Mouse (Mus musculus) liver, embryonic 13.5 days (tissue): ENCODE results near the gene Rassf5. TPM values are rescaled to one million over a fixed set of nuclear protein-coding genes. Genes with fewer than 3 reads are reported as not detected.
A peak's percentile ranks its signal among the peaks of the same experiment; 100 is the strongest.
"Not testable (repeated sequence)": the region's sequence is repeated elsewhere in the genome, so short reads cannot be mapped to it uniquely, and the experiment has no call there.

Experiments used
- ATAC-seq: fragments of 200-750 bp; cut with Nextera tagmentation; 2 replicates; pipeline ENCODE4 v1.8.0; 2017; ENCODE audit warnings: low read depth, mild to moderate bottlenecking, moderate number of reproducible peaks, moderate library complexity
- DNase-seq: peaks from one replicate; pipeline ENCODE4 v3.0.0; 2022
- H3K27ac ChIP-seq: fragments of 300-500 bp; sonication (generic); 2 replicates; pipeline ENCODE4 v1.5.1; 2015; ENCODE audit warnings: moderate library complexity, mild to moderate bottlenecking, inconsistent platforms
- H3K27me3 ChIP-seq: fragments of 300-500 bp; sonication (generic); 2 replicates; pipeline ENCODE4 v1.6.1; 2015; ENCODE audit warnings: mild to moderate bottlenecking, inconsistent platforms
- H3K36me3 ChIP-seq: fragments of 300-500 bp; sonication (generic); 2 replicates; pipeline ENCODE4 v1.6.1; 2015; ENCODE audit warnings: mild to moderate bottlenecking, inconsistent platforms
- H3K4me1 ChIP-seq: fragments of 300-500 bp; sonication (generic); replicated peaks from 2 replicates; pipeline ENCODE4 v1.6.1; 2015; ENCODE audit warnings: inconsistent platforms
- H3K4me2 ChIP-seq: fragments of 300-500 bp; sonication (generic); 2 replicates; pipeline ENCODE4 v1.6.1; 2015; ENCODE audit warnings: inconsistent platforms, mild to moderate bottlenecking, moderate library complexity
- H3K4me3 ChIP-seq: fragments of 300-500 bp; sonication (generic); replicated peaks from 2 replicates; pipeline ENCODE4 v1.5.1; 2015; ENCODE audit warnings: mild to moderate bottlenecking, inconsistent platforms
- H3K9ac ChIP-seq: fragments of 300-500 bp; sonication (generic); 2 replicates; pipeline ENCODE4 v1.6.1; 2015; ENCODE audit warnings: mild to moderate bottlenecking, inconsistent platforms
- H3K9me3 ChIP-seq: fragments of 300-500 bp; sonication (generic); replicated peaks from 2 replicates; pipeline ENCODE4 v1.6.1; 2016; ENCODE audit warnings: inconsistent platforms
- WGBS: fragments of 180-500 bp; shearing (Covaris S2); methylation state at CpG from one replicate; pipeline ENCODE4 v1.1.7; 2015; ENCODE audit not compliant: insufficient replicate concordance; 5-methylcytosine and 5-hydroxymethylcytosine counted together
- polyA plus RNA-seq: library from polyadenylated mRNA; unstranded; fragments of >200 nt; fragmentation: Nextera tagmentation; extraction: Ambion mirVana; gene quantifications from 2 replicates; pipeline ENCODE4 v1.2.1, GENCODE M21; 2015

The Rassf5 gene
- polyA plus RNA-seq, 1 experiment from 2014 or later, result 3.9 TPM

DNA sequence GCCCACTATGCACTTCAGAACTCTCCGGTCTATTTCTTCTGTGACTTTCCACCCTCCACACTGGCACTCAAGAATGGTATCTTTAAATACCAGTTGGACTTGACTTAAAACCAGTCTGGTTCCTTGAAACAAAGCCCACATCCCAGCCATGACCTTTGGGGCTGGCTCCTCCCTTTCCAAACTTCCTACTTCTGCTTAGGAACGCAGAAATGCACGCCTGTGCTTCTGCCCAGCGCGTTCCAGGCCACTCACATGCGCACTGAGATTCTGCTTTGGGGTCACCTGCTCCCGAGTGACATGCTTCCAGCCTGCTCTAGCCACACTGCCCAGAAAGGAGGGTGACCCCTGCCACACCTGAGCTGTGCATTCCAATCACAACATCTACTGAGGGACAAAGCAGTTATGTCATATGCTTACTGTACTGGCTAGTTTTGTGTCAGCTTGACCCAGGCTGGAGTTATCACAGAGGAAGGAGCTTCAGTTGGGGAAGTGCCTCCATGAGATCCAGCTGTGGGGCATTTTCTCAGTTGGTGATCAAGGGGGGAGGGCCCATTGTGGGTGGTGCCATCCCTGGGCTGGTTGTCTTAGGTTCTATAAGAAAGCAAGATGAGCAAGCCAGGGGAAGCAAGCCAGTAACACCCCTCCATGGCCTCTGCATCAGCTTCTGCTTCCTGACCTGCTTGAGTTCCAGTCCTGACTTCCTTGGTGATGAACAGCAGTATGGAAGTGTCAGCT is 7.6 kb upstream of the Rassf5 start:
- 49% methylated on average over 7 of the region's 7 CpGs for WGBS

DNA sequence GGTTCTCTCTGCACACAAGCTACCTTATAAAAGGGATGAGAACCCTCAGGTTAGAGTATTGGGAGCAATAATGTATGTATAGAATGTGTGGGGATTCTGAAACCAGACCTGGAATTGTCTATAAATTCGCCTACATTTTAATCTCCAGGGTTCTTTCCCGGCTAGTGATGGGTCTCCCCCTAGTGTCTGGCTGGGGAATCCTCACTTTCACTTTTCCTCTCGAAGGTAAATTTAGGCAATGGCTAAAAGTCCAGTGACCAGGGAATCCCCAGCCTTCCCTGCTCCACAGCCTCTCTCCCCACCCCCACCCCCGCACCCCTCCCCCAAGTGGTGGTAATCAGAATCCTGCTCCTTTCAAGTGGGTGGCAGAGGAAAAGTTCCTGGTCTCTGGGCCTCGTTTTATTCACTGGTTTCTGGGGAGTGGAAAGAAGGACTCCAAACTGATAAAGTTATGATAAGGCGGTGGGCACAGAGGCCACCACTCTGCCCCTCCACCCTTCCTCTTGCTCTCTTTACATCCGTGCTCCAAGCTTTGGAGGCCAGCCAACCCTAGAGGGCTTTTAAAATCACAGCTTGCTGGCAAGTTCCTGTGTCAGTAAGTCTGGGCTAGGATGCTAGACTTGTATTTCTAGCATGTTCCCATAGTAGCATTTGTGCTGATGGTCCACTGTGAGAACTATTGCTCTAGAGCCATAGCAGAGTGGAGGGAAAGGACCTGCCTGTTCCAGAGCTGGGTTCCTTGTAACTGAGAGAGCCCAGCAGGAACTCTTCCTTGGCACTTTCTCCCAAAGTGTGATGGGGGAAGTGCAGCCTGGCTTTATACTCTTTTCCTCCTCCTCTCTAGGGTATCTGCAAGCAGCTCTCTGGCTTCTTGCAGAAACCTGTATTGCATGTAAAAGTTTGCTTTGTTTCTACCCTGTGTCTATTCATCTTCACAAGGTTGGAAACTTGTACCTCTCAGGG is 1.7 kb upstream of the Rassf5 start:
- H3K9ac ChIP-seq, result no peak overlapping the region
- no peaks in the 10 kb centered on the region for H3K9me3 ChIP-seq
- 3% methylated on average over 7 of the region's 7 CpGs for WGBS
- ATAC-seq (no peak), DNase-seq (no peak)
- H3K36me3 ChIP-seq, result no peaks in the 10 kb centered on the region
- H3K4me2 ChIP-seq, result peak overlapping the region; percentile 69
- peaks cover 74% of the 10 kb centered on the region for H3K27me3 ChIP-seq
- no peak overlapping the region for H3K27ac ChIP-seq
- peaks cover 37% of the 10 kb centered on the region for H3K4me1 ChIP-seq
- H3K4me3 ChIP-seq, result no peak overlapping the region; the same call in 1 of the 2 replicates

More for the DNA sequence above, 7.6 kb upstream of the Rassf5 start:
- not testable (repeated sequence) for H3K4me2 ChIP-seq, H3K4me1 ChIP-seq, H3K36me3 ChIP-seq, H3K4me3 ChIP-seq, ATAC-seq, DNase-seq, H3K9ac ChIP-seq, H3K9me3 ChIP-seq, H3K27ac ChIP-seq
- peaks cover 15% of the 10 kb centered on the region for H3K27me3 ChIP-seq

DNA sequence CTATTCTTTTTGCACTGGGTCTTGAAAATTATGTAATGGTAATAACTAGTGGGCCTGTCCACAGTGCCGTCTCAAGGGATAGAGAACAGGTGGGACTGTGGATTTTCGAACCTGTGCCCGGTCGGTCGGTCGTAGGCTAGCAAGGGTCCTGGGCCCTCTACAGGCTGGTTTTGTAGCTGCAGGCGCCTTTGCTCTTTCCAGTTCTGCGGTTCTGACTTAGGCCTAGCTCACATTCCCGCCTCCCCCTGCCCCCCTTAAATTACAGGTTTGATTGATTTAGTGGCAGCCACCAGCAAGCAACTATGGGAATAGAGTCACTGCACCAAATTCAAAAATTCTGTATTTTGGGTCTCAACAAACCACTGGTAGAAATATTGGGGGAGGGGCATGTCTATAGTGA is 868 bp upstream of the Rassf5 start:
- WGBS, result 2% methylated on average over 9 of the region's 9 CpGs
- no peak overlapping the region for H3K27ac ChIP-seq
- 0 out of 2 replicates have a peak, but pooled peaks have one; percentile 35 for ATAC-seq
- H3K4me2 ChIP-seq, result peak overlapping the region; percentile 69
- H3K4me3 ChIP-seq, result peak overlapping the region; percentile 56
- H3K9ac ChIP-seq, result no peak overlapping the region
- H3K4me1 ChIP-seq, result peaks cover 37% of the 10 kb centered on the region
- no peaks in the 10 kb centered on the region for H3K9me3 ChIP-seq
- no peak for DNase-seq
- peaks cover 80% of the 10 kb centered on the region for H3K27me3 ChIP-seq
- no peaks in the 10 kb centered on the region for H3K36me3 ChIP-seq

DNA sequence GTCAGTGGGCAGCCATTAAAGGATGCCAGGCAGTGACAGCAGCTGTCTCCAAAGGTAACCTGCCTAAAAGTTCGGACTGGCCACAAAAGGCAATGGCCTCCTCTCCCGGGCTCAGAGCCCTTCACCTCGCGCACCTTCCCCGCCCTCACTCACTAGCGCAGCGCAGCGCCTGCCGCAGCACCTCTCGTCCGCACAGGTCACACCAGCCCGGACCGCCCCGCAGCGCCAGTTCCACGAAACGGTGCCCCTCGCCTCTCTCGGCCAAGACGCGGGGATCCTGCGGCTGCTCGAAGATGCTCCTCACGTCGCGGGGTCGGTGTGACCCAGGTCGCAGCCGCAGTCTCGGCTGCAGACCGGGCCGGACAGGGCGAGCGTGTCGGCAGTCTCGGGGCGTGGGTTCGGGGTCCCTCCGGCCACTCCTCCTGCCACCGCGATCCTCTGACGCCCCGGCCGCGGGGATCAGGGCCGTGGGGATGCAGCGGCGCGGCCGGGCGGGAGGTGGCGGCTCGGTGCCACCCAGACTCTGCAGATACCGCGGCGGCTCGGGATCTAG is 446 bp downstream of the Rassf5 start:
- Histone ChIP-seq H3K36me3 (no peaks in the 10 kb centered on the region), H3K4me3 (peak overlapping the region; percentile 56), H3K9me3 (no peaks in the 10 kb centered on the region), H3K27me3 (peaks cover 93% of the 10 kb centered on the region), H3K9ac (peak overlapping the region; percentile 54), H3K4me2 (peak overlapping the region; percentile 69), H3K27ac (no peak overlapping the region), H3K4me1 (peaks cover 37% of the 10 kb centered on the region)
- ATAC-seq (peak; percentile 18), DNase-seq (no peak)
- WGBS, result 2% methylated on average over 56 of the region's 57 CpGs

DNA sequence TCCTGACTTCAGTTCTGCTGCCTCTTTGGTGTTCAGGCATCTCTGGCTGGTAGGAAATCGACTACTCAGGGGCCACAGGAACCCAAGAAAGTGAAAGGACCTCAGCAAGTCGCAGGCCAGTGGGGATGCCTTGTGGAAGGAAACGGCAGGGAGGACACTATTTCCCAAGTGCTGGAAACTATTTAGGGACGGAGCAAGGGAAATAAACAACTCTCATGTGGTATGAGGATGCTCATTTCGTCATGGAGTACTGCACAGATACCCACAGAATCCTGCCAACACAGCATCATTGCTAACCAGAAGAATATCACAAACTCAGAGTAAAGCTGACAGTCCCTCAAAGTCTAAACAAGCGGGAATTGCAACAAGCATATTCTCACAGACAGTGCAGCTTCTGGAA is 2.1 kb downstream of the Rassf5 start:
- Histone ChIP-seq H3K9me3 (no peaks in the 10 kb centered on the region), H3K36me3 (no peaks in the 10 kb centered on the region), H3K27ac (no peak overlapping the region), H3K9ac (no peak overlapping the region), H3K4me2 (0 out of 2 replicates have a peak overlapping the region, but pooled peaks have one; percentile 2), H3K4me1 (peaks cover 44% of the 10 kb centered on the region), H3K27me3 (peaks cover 86% of the 10 kb centered on the region), H3K4me3 (no peak overlapping the region)
- WGBS, result 31% methylated on average over 6 of the region's 6 CpGs
- no peak for ATAC-seq
- DNase-seq, result no peak

DNA sequence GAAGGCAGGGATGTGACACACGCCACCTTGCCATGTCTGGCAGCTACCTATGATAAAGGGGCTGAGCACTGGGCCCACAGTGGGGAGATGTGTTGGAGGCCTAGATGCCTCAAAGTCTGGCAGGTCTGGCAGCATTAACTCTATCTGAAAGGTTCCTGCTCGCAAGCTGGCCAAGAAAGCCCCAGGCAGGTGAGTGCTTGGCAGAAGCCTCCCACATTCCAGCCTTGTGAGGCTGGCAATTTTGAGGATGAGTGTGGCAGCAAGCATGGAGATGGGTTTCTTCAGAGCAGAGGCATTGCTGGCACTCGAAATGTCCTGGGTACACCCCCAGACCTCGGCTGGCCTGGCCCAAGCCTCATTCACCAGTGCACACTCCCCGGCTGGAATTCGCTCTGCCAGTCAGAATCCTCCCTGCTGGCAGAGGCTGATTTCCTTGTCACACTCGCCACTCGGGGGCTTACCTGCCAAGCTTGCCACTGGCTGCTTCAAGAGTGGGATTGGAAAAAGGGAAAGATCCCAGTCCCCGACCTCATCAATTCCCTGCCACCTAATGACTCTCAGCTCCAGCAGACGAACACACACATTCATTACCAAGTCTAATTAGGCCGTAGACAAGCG is 5.4 kb downstream of the Rassf5 start:
- no peaks in the 10 kb centered on the region for H3K9me3 ChIP-seq
- H3K4me3 ChIP-seq, result no peak overlapping the region
- WGBS, result 56% methylated on average over 12 of the region's 12 CpGs
- H3K27ac ChIP-seq, result no peak overlapping the region
- no peak overlapping the region for H3K9ac ChIP-seq
- H3K36me3 ChIP-seq, result no peaks in the 10 kb centered on the region
- H3K4me2 ChIP-seq, result no peak overlapping the region
- H3K4me1 ChIP-seq, result peaks cover 23% of the 10 kb centered on the region
- DNase-seq, result no peak
- peaks cover 59% of the 10 kb centered on the region for H3K27me3 ChIP-seq
- no peak for ATAC-seq

DNA sequence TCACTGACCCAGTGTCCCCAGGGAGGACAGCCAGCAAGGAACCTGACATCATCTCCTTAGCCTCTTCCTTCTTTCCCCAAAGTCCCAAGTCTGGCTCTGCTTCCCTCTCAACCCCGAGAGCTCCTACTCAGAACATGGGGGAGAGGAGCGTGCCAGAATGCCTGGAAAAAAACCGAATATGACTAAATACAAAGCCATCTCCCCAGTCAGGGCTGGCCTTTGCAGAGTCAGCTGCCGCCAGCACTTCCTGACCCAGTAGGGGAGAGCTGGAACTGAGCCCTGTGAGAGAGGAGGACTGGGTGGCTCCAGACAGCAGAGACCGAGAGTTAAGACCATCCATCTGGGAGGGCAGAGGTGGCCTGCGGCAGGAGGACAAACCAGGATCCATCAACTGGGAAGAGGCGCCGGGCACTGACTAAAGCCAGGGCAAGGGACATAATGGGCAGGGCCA is 6.1 kb downstream of the Rassf5 start:
- Histone ChIP-seq H3K4me2 (no peak overlapping the region), H3K4me3 (no peak overlapping the region), H3K27me3 (peaks cover 52% of the 10 kb centered on the region), H3K36me3 (no peaks in the 10 kb centered on the region), H3K27ac (no peak overlapping the region), H3K9ac (no peak overlapping the region), H3K4me1 (peaks cover 18% of the 10 kb centered on the region), H3K9me3 (no peaks in the 10 kb centered on the region)
- DNase-seq, result no peak
- 51% methylated on average over 8 of the region's 8 CpGs for WGBS
- ATAC-seq, result no peak

DNA sequence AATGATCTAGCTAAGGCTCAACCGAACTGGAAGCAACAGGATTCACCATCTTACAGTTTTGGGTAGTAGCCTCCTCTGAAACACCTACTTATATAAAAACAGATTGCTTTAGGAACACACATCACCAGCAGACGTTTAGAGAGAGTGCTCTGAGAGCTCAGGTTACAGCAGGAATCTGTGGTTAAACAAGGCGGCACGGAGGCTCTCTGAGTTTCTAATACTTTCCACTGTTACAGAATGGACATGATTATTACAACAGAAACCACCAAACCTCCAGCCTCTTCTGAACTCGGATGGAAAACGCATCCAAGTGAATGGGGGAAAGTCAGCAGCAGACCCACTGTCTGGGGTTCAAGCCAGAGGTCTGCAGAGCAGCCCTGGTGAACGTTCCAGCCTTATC is 9.0 kb downstream of the Rassf5 start:
- H3K9me3 ChIP-seq, result no peaks in the 10 kb centered on the region
- H3K4me1 ChIP-seq, result peaks cover 7% of the 10 kb centered on the region; the same call in 1 of the 2 replicates
- DNase-seq (no peak), ATAC-seq (no peak)
- H3K27me3 ChIP-seq, result peaks cover 25% of the 10 kb centered on the region
- H3K36me3 ChIP-seq, result no peaks in the 10 kb centered on the region
- H3K9ac ChIP-seq, result no peak overlapping the region
- no peak overlapping the region for H3K4me3 ChIP-seq
- no peak overlapping the region for H3K4me2 ChIP-seq
- H3K27ac ChIP-seq, result no peak overlapping the region
- 39% methylated on average over 7 of the region's 7 CpGs for WGBS

DNA sequence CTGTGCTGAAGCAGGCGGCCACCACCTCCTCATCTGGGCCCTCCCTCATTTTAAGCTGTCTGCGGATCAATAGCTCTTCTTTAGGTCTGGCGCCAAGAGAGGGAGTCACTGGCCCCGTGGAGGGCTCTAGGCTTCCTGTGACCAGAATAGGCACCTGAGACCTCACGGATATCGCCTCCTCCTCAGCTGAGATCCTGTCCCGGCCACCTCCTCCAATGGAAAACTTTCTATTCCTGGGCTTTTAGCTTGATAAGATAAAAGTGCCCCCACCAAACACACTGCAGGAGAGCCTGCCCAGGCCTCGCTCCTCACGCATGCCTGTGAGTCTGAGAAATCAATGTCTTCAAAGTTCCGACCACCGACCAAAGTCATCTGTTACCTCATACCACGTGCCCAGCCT is 11.5 kb downstream of the Rassf5 start:
- H3K36me3 ChIP-seq, result no peaks in the 10 kb centered on the region
- H3K27me3 ChIP-seq, result peaks cover 4% of the 10 kb centered on the region
- no peak overlapping the region for H3K27ac ChIP-seq
- peaks cover 7% of the 10 kb centered on the region; the same call in 1 of the 2 replicates for H3K4me1 ChIP-seq
- no peak overlapping the region for H3K9ac ChIP-seq
- DNase-seq (no peak), ATAC-seq (no peak)
- no peak overlapping the region for H3K4me3 ChIP-seq
- no peak overlapping the region for H3K4me2 ChIP-seq
- H3K9me3 ChIP-seq, result no peaks in the 10 kb centered on the region
- WGBS, result 39% methylated on average over 12 of the region's 12 CpGs

DNA sequence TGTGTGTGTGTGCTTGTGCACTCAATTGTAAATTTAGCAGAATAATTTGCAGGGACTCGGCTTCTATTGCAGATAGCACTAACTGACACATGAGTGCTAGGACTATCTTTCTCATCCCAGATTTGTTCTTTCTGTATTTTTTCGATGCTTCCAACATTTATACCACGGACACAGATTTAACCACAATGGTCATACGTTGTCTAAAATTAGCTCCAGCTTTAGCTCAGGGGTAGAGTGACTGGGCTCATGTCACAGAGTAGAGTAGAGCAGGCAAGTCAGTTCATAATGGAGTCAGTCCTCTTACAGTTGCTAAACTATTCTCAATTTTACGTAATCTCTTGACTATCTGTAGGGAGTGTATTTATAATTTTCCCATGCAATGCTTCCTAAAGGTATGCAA is 16.4 kb downstream of the Rassf5 start:
- no peak overlapping the region for H3K4me3 ChIP-seq
- WGBS, result 56% methylated on average over 5 of the region's 5 CpGs
- no peaks in the 10 kb centered on the region for H3K9me3 ChIP-seq
- H3K27ac ChIP-seq, result no peak overlapping the region
- no peak overlapping the region for H3K9ac ChIP-seq
- no peak for DNase-seq
- H3K4me1 ChIP-seq, result no peaks in the 10 kb centered on the region
- H3K4me2 ChIP-seq, result no peak overlapping the region
- H3K27me3 ChIP-seq, result 0 out of 2 replicates have a peak, but pooled peaks cover 6% of the 10 kb centered on the region
- ATAC-seq, result no peak
- no peaks in the 10 kb centered on the region for H3K36me3 ChIP-seq

DNA sequence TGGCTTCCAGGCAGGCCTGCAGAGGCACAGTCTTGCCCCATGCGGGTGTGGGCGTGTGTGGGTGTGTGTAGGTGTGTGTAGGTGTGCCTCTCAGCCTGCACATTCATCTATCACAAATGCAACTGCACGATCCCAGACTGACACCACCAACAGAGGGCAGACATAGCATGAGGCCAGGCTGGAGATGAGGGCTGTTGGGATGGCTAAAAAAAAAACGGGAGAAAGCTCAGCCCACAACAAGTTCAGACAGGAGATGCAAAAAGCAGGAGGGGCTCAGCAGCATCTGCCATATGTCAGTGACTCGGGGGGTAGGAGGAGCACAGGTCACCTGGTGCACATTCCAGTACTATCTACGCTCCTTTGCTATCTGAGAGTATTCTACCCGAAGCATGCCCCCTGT is 16.8 kb downstream of the Rassf5 start:
- Histone ChIP-seq H3K9me3 (no peaks in the 10 kb centered on the region), H3K36me3 (no peaks in the 10 kb centered on the region), H3K4me2 (no peak overlapping the region), H3K27ac (no peak overlapping the region), H3K4me3 (no peak overlapping the region), H3K9ac (no peak overlapping the region), H3K4me1 (no peaks in the 10 kb centered on the region), H3K27me3 (0 out of 2 replicates have a peak, but pooled peaks cover 6% of the 10 kb centered on the region)
- WGBS, result 46% methylated on average over 7 of the region's 7 CpGs
- DNase-seq (no peak), ATAC-seq (no peak)
